Mouse (Mus musculus) right cerebral cortex, postnatal 36 days (tissue): Measurements from ENCODE around the gene Ereg.

Experiments
- DNase-seq, 2 experiments: peaks; one replicate each; pipeline ENCODE4 v3.0.0; 2022; ENCODE audit warnings: low spot score in 2 of 2, mixed read lengths in 1 of 2

Ereg gene

DNA sequence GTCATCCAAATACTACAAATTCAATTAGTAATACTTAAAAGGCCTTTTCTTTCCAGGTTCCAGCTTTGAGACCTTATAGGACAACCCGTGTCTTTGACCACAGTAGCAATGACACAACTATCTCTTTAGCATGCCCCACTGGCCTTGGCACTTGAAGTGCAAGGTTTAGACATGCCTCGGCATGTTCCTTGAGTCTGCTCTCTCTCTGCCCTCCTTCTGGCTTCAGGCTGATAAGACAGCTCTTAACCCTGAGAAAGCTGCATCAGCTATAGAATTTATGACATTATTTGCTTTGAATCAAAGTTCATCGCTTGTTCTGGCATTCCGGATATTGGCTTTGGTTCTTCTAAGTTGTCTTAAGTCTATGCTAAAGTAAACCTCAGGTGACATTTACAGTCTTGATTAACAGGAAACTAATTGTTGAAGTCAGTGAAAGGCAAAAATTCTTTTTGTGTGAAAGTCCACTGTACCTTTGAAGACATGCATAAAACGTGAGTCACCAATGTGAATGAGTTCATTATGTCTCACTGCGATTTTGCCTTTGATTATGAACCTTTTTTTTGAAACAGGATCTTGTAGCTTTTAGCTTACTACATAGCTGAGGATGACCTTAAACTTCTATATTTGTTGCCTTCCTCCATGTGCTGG, 35.7 kb downstream of the Ereg start:
- DNase-seq, result no peak

DNA sequence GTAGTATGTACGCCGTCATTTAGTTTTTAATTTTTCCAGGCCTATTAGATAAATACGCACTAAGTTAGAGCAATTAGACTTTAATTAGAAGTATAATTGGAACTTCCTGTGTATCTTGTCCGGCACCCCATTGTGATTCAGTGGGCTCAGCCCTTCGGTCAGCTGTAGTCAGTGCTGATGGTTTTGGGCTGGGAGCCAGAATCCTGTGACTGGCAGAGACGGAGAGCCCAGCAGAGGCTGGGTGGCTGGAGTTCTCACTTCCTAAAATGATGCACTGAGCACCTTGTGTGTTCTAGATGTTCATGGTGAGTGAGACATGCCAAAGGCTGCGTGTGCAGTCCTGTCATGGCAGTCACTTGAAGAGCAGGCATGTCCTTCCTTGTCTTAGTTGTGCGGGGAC, 36.6 kb downstream of the Ereg start:
- DNase-seq, result no peak

DNA sequence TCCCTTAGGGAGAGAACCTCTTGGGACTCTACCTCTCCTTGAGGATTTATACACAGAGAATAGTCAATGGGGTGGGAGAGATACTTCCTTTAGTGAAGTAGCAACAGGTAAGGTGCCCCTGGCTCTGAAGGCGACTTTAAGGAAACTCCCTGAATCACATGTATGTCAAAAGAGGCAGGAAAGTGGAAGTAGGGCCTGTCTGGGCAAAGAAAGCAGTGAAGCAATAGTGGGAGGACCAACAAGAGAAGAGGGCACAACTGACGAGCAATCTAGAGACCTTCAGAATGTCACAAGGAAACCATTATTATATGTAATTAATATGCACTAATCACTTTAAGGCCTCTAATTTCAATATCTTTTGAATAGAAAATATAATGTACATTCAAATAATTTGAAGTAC, 39.5 kb downstream of the Ereg start:
- DNase-seq, result no peak

DNA sequence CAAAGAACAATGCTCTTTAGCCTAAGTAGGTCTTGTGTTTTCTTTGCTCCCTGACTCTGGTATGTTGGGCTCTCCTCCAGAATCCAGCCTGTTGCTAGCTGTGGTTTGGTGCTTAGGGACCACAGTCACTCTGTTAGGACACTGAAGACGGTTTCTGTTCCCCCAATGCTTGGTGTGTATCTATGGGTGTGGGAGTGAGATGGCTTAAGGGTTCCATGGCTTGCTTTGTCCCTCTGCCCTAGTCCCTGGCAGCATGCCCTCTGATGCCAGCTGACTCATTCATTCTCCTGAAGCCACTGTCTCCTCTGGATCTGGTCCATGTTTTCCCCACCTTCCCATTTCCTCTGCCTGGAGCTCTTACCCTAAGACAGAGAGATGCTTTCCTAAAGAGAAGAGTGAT, 40.2 kb downstream of the Ereg start:
- DNase-seq, result no peak

DNA sequence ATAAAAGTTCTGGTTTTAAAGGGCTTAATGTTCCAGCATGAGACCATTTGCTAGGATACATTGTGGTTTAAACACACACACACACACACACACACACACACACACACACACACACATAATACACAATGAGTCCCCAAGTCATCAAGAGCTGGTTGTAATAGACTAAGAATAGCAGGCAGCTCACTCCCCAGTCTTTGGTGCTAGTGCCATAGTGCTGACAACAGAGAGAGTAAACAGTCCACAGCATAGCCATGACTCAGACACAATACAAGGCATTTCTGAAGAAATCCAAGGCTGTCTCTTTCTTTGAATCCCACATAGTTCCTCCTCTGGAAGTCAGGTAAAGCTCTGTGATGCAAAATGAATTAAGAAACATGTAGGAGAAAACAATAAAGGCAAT, 44.2 kb downstream of the Ereg start:
- DNase-seq, result no peak

DNA sequence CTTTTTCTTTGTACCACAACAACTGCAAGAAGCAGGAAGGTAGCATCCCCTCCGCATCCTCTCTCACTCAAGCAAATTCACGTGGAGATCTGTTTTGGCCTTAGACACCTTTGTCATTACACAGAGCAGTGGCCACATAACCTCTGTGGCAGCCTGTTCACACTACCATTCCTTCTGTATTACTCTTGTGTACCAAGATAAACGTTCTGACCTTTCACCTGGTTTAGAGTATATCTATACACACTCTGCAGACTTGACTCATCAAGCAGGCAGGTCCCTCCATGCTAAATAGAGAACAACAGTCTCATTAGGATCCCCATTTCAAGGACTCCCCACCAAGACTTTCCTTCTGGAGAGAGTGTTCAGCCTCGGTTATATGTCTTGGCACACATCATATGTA, 49.0 kb downstream of the Ereg start:
- no peak for DNase-seq

DNA sequence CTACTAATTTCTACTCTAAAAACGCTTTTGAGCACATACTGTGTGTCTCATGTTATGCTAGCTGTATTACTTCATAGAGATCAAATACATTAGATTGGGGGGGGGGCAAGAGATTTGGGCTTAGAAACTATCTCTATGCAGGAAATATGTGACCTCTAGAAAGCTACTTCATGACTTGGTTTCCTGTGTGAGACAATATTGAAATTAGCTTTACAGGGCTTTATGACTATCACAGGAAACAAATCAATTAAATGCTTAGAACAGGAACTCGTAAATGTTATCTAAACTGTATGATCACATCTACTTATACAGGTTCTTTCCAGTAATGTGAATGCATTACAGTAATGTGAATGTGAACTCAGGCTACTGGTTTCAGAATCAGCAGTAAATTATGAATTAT, 49.7 kb downstream of the Ereg start:
- DNase-seq, result no peak

DNA sequence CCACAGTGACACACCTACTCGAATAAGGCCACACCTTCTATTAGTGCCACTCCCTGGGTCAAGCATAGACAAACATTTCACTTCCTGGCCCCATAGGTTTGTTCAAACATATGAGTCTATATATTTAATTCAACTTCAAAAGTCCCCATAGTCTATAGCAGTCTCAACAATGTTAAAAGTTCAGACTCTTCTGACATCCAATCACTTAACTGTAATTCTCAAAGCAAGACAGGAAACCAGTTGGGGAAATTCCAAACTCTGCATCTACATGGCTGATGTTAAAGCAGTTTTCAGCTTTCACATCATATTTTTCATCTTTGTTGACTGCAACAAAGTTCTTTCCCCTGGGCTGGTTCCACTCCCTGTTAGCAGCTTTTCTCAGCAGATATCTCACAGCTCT, 52.2 kb downstream of the Ereg start:
- DNase-seq, result no peak

DNA sequence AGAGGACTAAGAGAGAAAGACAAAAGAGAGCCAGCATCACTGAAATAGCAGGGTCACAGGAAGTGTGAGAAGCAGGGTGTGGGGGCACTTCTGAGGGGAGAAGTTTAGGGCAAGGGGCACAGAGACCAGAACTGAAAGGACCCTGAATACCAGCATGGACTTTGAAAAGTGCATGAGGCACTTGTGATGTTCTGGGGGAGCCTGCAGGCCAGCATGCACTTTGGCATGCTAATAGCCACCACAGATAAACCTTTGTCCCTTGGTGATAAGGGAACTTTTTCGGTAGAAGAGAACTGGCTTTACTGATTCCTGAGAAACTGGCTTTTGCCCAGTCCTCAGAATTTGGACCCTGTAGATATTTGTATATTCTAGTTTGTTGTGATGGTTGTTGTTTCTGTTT, 60.5 kb downstream of the Ereg start:
- no peak for DNase-seq

DNA sequence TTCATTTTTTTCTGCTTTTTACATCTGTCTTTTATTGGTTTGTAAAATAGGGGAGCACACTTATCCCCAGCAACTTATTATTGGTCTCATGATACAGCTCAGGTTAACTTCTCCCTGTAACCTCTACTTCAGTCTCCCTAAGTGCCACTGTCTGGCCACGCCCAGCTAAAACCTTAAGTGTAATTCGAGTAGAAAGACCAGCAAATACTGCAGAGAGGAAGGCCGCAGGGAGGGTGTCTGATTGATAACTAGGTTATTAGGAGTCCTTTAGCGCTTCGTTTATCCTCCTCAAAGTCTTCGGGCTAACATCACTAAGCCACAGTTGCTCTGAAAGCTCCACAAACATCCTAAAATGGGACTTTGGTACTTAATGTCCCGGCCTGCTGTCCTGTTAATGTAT, 64.5 kb downstream of the Ereg start:
- DNase-seq, result no peak

DNA sequence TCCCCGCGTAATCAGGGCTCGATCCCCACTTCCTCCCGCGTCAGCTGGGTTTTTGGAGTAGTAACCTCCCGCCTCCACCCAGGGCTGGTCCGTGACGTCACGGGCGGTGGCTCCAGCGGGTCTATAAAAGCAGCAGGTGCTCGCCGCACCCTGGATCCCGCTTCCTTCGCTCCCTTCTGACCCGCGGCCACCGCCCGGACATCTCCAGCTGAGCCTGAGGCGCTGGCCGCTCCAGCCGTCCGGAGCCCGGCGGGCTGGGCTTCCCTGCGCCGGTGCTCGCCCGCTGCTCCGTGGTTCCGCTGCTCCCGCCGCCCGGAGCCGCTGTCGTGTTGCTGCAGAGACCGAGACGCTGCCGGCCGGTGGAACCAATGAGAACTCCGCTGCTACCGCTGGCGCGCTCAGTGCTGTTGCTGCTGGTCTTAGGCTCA, 65.0 kb downstream of the Ereg start, which contains the start of gene Areg:
TSS of gene Areg (plus strand) at position 154 of the 428 bp plus-strand sequence.
- DNase-seq, result peak; percentile 5 to 16

DNA sequence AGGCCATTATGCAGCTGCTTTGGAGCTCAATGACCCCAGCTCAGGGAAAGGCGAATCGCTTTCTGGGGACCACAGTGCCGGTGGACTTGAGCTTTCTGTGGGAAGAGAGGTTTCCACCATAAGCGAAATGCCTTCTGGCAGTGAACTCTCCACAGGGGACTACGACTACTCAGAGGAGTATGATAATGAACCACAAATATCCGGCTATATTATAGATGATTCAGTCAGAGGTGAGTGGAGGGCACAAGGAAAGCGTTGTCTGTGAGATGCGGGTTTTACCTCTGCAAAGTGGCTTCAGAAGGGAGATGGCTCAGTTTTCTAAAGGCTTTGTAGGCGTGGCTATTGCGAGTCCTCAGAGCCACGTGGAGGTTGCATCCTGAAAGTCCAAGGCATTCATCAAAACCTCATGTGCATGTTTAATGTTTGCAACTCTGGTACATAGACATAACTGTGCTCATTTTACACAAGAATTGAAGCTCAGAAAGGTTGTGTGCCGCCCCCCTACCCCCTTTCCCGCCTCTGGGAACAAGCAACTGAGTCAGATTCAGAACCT, 66.5 kb downstream of the Ereg start:
- no peak for DNase-seq
